8 mouse cellular contexts compared by ENCODE assay signal in the genomic region with DNA sequence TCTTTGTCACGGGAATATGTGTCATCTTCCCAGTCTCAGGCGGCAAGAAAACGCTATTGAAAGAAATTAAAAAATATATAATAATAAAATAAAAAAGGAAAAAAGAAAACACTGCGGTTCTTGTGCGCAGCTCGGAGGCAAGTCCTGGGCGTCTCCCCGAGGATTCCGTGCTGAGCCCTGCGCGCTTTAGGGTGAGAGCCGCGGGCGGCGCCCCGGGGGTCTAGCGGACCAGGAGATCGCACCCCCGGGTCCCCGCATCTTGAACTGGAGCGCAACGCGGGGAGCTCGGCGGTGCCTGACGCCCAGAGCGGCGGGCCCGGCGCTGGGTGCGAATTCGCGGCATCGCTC. TPM values are rescaled to one million over a fixed set of nuclear protein-coding genes. Genes with fewer than 3 reads are reported as not detected.
A peak's percentile ranks its signal among the peaks of the same experiment; 100 is the strongest.
DNase-seq lines count a peak whose midpoint lies in the region; ATAC-seq and TF ChIP-seq lines count a peak whose summit lies in the region.

No protein-coding gene starts in this region.

- ATAC-seq in heart, embryonic 12.5 days (ENCODE audit: insufficient number of reproducible peaks, low FRiP score), result no peak
- ATAC-seq in forebrain, embryonic 15.5 days (replicated peaks), result peak; percentile 49
- no peak for ATAC-seq in liver, embryonic 16.5 days (ENCODE audit: low read depth)

- no peaks in the 10 kb centered on the region for H3K36me3 ChIP-seq in heart, embryonic 12.5 days
- H3K36me3 ChIP-seq in E14TG2a.4 (ENCODE audit: insufficient read depth, low read length), result no peaks in the 10 kb centered on the region
- H3K36me3 ChIP-seq in forebrain, embryonic 15.5 days, result no peaks in the 10 kb centered on the region
- no peaks in the 10 kb centered on the region for H3K36me3 ChIP-seq in liver, embryonic 16.5 days (ENCODE audit: control insufficient read depth, insufficient read depth)

- no peak overlapping the region for H3K27ac ChIP-seq in heart, embryonic 12.5 days (ENCODE audit: poor library complexity, severe bottlenecking)
- H3K27ac ChIP-seq in forebrain, embryonic 15.5 days (replicated peaks), result peak overlapping the region; percentile 45
- no peak overlapping the region for H3K27ac ChIP-seq in liver, embryonic 16.5 days (ENCODE audit: low read length)

- TF ChIP-seq CTCF in E14TG2a.4 (conservative IDR thresholded peaks at IDR 0.05; ENCODE audit: low read length), result no peak

- H3K4me3 ChIP-seq in heart, embryonic 12.5 days, result peak overlapping the region; percentile 72
- peak overlapping the region; percentile 81 for H3K4me3 ChIP-seq in E14TG2a.4 (replicated peaks; ENCODE audit: low read length)
- H3K4me3 ChIP-seq in forebrain, embryonic 15.5 days, result peak overlapping the region; percentile 66
- peak overlapping the region; percentile 63 for H3K4me3 ChIP-seq in liver, embryonic 16.5 days (ENCODE audit: low read depth, low read length)

- peaks cover 31% of the 10 kb centered on the region for H3K4me1 ChIP-seq in heart, embryonic 12.5 days (replicated peaks)
- peaks cover 23% of the 10 kb centered on the region for H3K4me1 ChIP-seq in E14TG2a.4 (replicated peaks; ENCODE audit: low read depth, low read length)
- H3K4me1 ChIP-seq in forebrain, embryonic 15.5 days, result peaks cover 44% of the 10 kb centered on the region
- H3K4me1 ChIP-seq in liver, embryonic 16.5 days (ENCODE audit: control insufficient read depth, low read depth, low read length), result no peaks in the 10 kb centered on the region; the same call in 1 of the 2 replicates

- under 1% methylated on average over 34 of the region's 34 CpGs for WGBS in heart, embryonic 12.5 days
- under 1% methylated on average over 34 of the region's 34 CpGs for WGBS in forebrain, embryonic 15.5 days
- WGBS in liver, embryonic 16.5 days (ENCODE audit: insufficient replicate concordance), result under 1% methylated on average over 33 of the region's 34 CpGs

- intact Hi-C loops in heart, postnatal 14 days (cut with DNase I), result no loop called here

- no peak for DNase-seq in heart, postnatal 14 days
- DNase-seq in ovary, postnatal 14 days (ENCODE audit: low spot score), result no peak
- DNase-seq in adrenal gland, adult (ENCODE audit: inconsistent age in 2 of 2, low spot score in 1 of 2), result no peak
- DNase-seq in adrenal gland, adult 2 months, result no peak

- peak overlapping the region; percentile 78 for H3K9ac ChIP-seq in heart, embryonic 12.5 days
- peak overlapping the region; percentile 71 for H3K9ac ChIP-seq in forebrain, embryonic 15.5 days (replicated peaks)
- peak overlapping the region; percentile 21; the same call in 1 of the 2 replicates for H3K9ac ChIP-seq in liver, embryonic 16.5 days (ENCODE audit: low read depth, low read length)

- H3K4me2 ChIP-seq in heart, embryonic 12.5 days, result peak overlapping the region; percentile 86
- H3K4me2 ChIP-seq in forebrain, embryonic 15.5 days (replicated peaks), result peak overlapping the region; percentile 93
- peak overlapping the region; percentile 70 for H3K4me2 ChIP-seq in liver, embryonic 16.5 days (ENCODE audit: low read depth, low read length)

- peaks cover 49% of the 10 kb centered on the region for H3K27me3 ChIP-seq in heart, embryonic 12.5 days (replicated peaks)
- H3K27me3 ChIP-seq in E14TG2a.4 (ENCODE audit: insufficient read depth, low read length), result peaks cover 84% of the 10 kb centered on the region
- H3K27me3 ChIP-seq in forebrain, embryonic 15.5 days, result no peaks in the 10 kb centered on the region
- peaks cover 40% of the 10 kb centered on the region for H3K27me3 ChIP-seq in liver, embryonic 16.5 days (ENCODE audit: control insufficient read depth, insufficient read depth, low read depth, low read length)

- H3K9me3 ChIP-seq in heart, embryonic 12.5 days (replicated peaks), result no peaks in the 10 kb centered on the region
- H3K9me3 ChIP-seq in E14TG2a.4 (ENCODE audit: low read length), result no peaks in the 10 kb centered on the region
- no peaks in the 10 kb centered on the region for H3K9me3 ChIP-seq in forebrain, embryonic 15.5 days
- H3K9me3 ChIP-seq in liver, embryonic 16.5 days (replicated peaks; ENCODE audit: control insufficient read depth, low read length), result no peaks in the 10 kb centered on the region

RNA-seq across cellular contexts. Expression of a gene that starts 0.3 kb away (rescaled TPM):
- polyA plus RNA-seq in heart, embryonic 12.5 days (2016; fragmentation: Nextera tagmentation; extraction: Ambion mirVana), result 7.0 and 7.7 TPM in 2 replicates
- total RNA-seq in heart, postnatal 14 days (2021), result 1 to 10 TPM; 5.3 to 5.8 TPM
- polyA plus RNA-seq in forebrain, embryonic 15.5 days (2015; fragmentation: Nextera tagmentation; extraction: Ambion mirVana), result 22.4 and 24.8 TPM in 2 replicates
- 2.2 and 2.5 TPM in 2 replicates for polyA plus RNA-seq in liver, embryonic 16.5 days (2015; fragmentation: Nextera tagmentation; extraction: Ambion mirVana)
- total RNA-seq in adrenal gland, adult 2 months (2021), result 10 to 100 TPM; 17.2 to 26.0 TPM
- polyA plus RNA-seq in adrenal gland, adult 2 months (2012; rRNA removed), result 82.7 and 87.2 TPM in 2 replicates

Comparison
In these comparisons a context has a peak if more than half of its experiments do, and no peak if none do; other contexts are left out.
1. H3K9ac ChIP-seq: peak in every context shown above with its lines; median percentile 78 in heart, embryonic 12.5 days; 71 in forebrain, embryonic 15.5 days; 21 in liver, embryonic 16.5 days.